16 mouse cellular contexts compared by ENCODE assay signal in the genomic region with DNA sequence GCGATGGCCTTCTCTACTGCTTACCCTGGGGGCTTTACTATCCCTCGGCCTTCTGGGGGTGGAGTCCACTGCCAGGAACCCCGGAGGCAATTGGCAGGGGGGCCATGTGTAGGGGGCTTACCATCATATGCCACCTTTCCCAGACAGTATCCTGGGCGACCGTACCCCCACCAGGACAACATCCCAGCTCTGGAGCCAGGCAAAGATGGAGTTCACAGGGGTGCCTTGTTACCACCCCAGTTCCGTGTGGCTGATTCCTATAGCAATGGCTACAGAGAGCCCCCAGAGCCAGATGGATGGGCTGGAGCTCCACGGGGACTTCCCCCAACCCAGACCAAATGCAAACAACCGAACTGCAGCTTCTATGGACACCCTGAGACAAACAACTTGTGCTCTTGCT. TPM values are rescaled to one million over a fixed set of nuclear protein-coding genes. Genes with fewer than 3 reads are reported as not detected.
"Had no signal": no experiment of that assay in that cellular context is flagged by ENCODE, and none has a peak within 500 bp of the region (broad histone marks: within the 10 kb centered on the region; RNA-seq: fewer than 3 reads in every experiment).

No protein-coding gene starts in this region.

- DNase-seq: lung, adult 18-20 months; lung, embryonic 14.5 days; lung, postnatal 10 days; lung, postnatal 4 days; midbrain, embryonic 14.5 days; right cerebral cortex, postnatal 14 days; thymus, adult 2 months; thymus, postnatal 25 days; thymus, postnatal 4 days had no signal

- H3K27me3 ChIP-seq: midbrain, embryonic 12.5 days; neural tube, embryonic 12.5 days; stomach, embryonic 15.5 days had no signal

- H3K9me3 ChIP-seq: midbrain, embryonic 10.5 days; midbrain, embryonic 12.5 days; neural tube, embryonic 12.5 days; stomach, embryonic 15.5 days had no signal

- H3K4me1 ChIP-seq: neural tube, embryonic 12.5 days had no signal

- H3K9ac ChIP-seq: lung, embryonic 14.5 days; midbrain, embryonic 12.5 days; neural tube, embryonic 12.5 days; stomach, embryonic 15.5 days had no signal

- H3K4me2 ChIP-seq: lung, embryonic 14.5 days; midbrain, embryonic 12.5 days; neural tube, embryonic 12.5 days; stomach, embryonic 15.5 days had no signal

- H3K4me3 ChIP-seq: midbrain, embryonic 10.5 days; midbrain, embryonic 12.5 days; neural tube, embryonic 12.5 days; stomach, embryonic 15.5 days had no signal

- H3K27ac ChIP-seq: midbrain, embryonic 10.5 days; midbrain, embryonic 12.5 days; neural tube, embryonic 12.5 days; stomach, embryonic 15.5 days; stomach, postnatal 0 days had no signal

RNA-seq across cellular contexts. Expression of gene Mtmr11, which starts 6.3 kb away (rescaled TPM):
- total RNA-seq: megakaryocyte-erythroid progenitor cell, adult 5-6 weeks had no signal

RNA-seq across cellular contexts. Expression of gene Sv2a, which starts 25.4 kb away (rescaled TPM):
- total RNA-seq: monocyte, adult 5-6 weeks had no signal
